Mouse (Mus musculus): ENCODE data around the gene P4ha1. TPM values are rescaled to one million over a fixed set of nuclear protein-coding genes. Genes with fewer than 3 reads are reported as not detected.
"Not testable (repeated sequence)": the region's sequence is repeated elsewhere in the genome, so short reads cannot be mapped to it uniquely, and the experiment has no call there.

Gene P4ha1
- total RNA-seq (2021), result 10 to 100 TPM; 34.4 to 37.9 TPM
- long read RNA-seq, experiment 1, full-length matches to known transcripts, result 38 of 42 reads
- long read RNA-seq, experiment 1, partial matches to known transcripts, result 2 of 42 reads
- long read RNA-seq, experiment 1, other reads (novel, unspliced or antisense), result 2 of 42 reads
- long read RNA-seq, experiment 2, full-length matches to known transcripts, result 28 of 32 reads
- long read RNA-seq, experiment 2, partial matches to known transcripts, result 2 of 32 reads
- long read RNA-seq, experiment 2, other reads (novel, unspliced or antisense), result 2 of 32 reads

GRCm38 (mm10) chr10:59323100-59323487 lies at the start of gene P4ha1:
Gene P4ha1 (plus strand): TSS chr10:59323296.
- peak; percentile 99 for DNase-seq

GRCm38 (mm10) chr10:59275745-59276144 lies 47.4 kb upstream of the P4ha1 start:
- no peak for DNase-seq

DNA sequence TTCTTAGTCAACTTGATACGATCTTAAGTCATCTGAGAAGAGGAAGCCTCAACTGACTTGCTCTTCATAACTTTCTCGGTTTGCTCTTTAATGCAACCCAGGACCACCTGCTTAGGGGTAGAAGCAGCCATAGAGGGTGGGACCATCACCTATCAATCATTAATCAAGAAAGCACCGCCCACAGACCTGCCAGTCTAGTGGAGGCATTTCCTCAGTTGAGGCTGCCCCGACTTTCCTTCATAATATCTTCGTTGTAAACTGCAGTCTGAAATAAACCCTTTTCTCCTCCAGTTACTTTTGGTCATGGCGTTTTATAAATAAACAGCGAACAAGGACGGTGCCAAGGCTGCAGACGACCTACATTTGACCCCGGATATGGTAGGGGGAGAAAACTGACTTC lies 46.0 kb upstream of the P4ha1 start:
- no peak for DNase-seq

DNA sequence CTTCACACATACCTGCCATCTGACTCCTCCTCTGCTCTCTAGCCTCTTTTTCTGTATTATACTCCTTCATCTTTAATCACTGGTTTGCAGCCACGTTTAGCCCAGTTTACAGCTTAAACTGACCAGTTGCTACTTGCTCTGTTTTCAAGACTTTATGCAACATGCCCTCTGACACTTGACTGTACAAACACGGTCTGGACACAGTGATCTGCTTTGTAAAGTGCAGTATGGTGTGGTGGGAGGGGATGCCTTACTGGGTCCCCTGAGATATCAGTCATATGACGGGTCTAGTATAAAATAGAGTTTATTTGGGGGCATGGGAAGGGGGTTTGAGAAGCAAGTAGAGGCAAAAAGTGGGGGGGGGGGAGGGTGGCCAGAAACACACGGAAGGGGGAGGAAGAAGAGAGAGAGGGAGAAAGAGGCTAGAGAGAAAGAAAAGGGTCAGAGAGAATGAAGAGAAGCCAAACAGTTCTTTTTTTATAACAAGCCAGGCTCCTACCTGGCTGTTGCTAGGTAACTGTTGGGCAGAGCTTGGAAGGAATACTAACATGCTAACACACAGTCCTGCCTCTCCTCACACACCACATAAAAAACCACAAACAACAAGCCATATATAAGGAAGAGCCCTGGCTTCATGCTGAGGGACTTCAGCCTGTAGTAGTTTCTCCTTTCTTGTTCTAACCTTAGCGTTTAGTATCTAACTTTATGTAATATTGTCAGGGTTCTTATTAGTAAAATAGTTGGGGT lies 45.2 kb upstream of the P4ha1 start:
- DNase-seq, result no peak

GRCm38 (mm10) chr10:59283164-59283563 lies 39.9 kb upstream of the P4ha1 start:
- no peak for DNase-seq

GRCm38 (mm10) chr10:59283749-59284148 lies 39.3 kb upstream of the P4ha1 start:
- no peak for DNase-seq

GRCm38 (mm10) chr10:59285530-59285929 lies 37.6 kb upstream of the P4ha1 start:
- DNase-seq, result no peak

GRCm38 (mm10) chr10:59287251-59287650 lies 35.8 kb upstream of the P4ha1 start:
- DNase-seq, result no peak

- DNase-seq, result no peak
Observed at GRCm38 (mm10) chr10:59287662-59288061, 35.4 kb upstream of the P4ha1 start.

GRCm38 (mm10) chr10:59289062-59289461 lies 34.0 kb upstream of the P4ha1 start:
- no peak for DNase-seq

DNA sequence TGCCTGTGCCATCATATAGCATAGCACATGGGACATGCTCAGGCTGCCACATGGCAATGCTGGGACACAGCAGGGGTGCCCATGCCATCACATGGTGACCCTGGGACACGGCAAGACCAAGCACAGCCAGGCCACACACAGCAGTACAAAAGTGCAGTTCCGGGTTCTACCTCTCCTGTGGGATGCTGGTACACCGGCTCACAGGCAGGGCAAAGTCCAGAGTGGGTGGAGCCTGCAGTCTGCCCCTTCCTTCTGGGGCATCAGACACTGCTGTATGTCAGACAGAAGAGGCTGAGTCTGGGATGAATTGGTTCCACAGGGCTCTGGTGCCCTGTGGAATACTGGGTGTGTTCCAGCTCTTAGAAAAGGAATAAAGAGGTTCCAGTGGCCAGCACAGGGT lies 31.6 kb upstream of the P4ha1 start:
- no peak for DNase-seq

GRCm38 (mm10) chr10:59292079-59292478 lies 31.0 kb upstream of the P4ha1 start:
- DNase-seq, result no peak

DNA sequence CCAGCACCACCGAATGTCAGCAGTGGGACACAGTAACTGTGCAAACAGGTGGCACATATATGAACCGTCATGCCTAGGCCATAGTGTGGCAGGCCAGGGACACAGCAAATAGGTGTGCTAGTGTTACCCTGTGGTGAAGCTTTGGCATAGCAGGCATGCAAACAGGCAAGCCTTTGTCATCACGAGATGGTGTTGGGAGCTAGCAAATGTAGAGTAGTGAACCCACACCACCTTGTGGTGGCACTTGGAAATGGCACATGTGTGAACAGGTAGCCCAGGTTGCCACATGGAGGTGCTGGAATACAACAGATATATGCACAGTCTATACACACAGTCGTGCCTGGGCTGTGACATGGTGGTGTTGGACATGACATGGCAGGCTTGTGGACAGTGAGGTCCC lies 30.5 kb upstream of the P4ha1 start:
- peak; percentile 70 for DNase-seq

DNA sequence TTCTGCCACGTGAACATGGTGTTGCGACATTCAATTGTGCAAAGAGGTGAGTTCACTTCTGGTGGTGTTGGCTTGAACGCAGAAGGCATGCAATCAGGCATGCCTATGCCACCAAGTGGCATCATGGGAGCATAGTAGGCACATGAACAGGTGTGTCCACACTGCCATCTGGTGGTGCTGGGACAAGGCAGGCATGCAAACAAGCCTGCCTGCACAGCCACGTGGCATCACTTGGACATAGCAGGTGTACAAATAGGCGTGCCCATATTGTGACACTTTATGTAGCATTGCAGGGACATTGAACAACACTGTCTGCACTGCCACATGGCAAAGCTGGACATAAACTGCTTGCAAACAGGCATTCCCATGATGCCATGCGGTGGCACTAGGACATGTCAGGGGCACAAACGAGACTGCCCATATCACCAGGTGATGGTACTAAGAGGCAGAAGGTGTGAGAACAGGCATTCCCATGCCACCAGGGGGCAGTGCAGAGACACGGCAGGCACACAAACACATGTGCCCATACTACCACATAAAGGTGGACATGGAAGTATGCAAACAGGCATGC lies 27.8 kb upstream of the P4ha1 start:
- peak; percentile 72 for DNase-seq

- DNase-seq, result peak; percentile 86
Observed at GRCm38 (mm10) chr10:59296261-59296660, 26.8 kb upstream of the P4ha1 start.

DNA sequence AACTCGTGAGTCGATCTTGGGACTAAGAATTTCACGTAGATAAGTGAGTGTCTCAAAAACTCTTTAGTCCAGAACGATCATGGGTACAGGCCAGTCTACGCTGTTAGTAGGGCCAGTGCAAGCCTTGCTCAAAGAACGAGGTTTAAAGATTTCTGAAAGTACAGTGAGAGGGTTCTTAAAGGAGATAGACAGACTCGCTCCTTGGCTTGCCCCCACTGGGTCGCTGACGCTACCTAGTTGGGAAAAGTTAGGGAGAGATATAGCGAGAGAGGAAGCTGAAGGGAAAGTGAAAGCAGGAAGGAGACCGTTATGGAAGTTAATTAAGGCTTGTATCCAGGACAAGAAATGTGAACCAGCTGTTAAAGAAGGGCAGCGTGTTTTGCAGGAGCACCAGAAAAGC lies 20.4 kb upstream of the P4ha1 start:
- not testable (repeated sequence) for DNase-seq

DNA sequence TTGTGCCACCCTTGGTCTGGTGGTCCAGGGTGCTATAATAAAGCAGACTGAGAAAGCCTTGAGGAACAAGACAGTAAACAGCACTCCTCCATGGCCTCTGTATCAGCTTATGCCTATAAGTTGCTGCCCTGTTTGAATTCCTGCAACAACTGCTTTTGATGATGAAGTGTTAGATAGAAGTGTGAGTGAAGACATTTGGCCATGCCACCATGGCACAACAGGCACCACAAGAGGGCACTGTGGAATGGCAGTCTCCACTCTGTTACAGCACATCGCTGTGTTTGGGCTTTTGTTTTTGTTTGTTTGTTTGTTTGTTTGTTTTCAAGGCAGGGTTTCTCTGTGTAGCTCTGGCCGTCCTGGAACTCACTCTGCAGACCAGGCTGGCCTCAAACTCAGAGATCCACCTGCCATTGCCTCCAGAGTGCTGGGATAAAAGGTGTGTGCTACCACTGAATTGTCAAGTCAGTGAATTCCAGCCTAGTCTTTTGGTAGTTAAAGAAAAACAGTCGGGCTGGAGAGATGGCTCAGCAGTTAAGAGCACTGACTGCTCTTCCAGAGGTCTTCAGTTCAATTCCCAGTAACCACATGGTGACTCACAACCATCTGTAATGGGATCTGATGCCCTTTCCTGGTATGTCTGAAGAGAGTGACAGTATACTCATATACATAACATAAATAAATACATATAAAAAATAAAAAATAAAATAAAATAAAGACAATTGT lies 13.9 kb upstream of the P4ha1 start:
- DNase-seq, result peak; percentile 43

DNA sequence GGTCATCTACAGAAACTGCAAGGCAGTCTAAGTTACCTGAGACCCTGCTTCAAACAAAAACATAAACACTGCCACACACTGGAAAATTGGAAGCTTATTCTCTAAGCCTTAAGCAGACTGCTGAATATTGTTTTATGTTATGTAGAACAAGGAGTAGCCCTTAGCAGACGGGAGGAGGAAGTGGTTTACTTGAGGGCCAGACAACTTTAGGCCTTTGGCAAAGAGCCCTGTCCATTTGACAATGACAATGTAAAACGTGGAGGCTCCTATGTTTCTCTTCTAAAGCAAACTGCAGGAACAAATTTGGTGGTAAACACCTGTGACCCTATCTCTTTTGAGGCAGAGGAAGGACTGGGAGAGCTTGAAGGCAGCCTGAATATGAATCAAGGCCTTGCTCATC lies 13.0 kb upstream of the P4ha1 start:
- DNase-seq, result no peak

DNA sequence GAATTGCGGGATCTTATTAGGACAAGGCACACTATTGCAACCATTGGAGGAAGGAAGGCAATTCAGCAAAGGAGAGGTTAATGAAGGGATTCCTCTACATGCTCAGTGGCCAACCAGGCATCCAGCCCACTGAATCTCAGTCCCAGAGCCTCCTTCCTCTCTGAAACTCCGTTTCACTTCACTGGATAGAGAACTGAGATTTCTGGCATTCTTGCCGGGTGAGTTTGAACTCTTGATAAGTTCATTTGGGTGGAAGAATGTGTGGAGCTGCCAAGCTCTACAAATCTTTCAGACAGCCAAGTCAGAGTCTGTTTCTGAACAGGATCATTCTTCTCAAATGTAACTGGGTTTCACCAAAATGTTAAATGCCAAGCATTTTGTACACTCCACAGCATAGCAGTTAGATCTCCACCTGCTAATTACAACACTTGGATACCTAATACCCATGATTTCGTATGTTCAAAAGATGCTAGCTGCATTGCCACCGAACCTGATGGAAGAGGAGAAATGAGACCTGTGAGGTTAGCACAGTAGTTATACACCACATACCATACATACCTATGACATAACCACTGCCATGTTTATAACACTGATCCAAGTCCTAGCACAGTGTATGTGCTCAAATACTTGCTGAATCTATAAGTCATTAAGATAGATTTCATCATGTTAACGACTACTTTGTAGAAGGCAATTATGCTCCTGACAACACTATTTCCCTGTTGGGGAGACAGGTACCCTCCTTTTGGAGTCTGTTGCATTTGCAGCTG lies 12.2 kb upstream of the P4ha1 start:
- DNase-seq, result peak; percentile 38

GRCm38 (mm10) chr10:59311881-59312280 lies 11.2 kb upstream of the P4ha1 start:
- no peak for DNase-seq

DNA sequence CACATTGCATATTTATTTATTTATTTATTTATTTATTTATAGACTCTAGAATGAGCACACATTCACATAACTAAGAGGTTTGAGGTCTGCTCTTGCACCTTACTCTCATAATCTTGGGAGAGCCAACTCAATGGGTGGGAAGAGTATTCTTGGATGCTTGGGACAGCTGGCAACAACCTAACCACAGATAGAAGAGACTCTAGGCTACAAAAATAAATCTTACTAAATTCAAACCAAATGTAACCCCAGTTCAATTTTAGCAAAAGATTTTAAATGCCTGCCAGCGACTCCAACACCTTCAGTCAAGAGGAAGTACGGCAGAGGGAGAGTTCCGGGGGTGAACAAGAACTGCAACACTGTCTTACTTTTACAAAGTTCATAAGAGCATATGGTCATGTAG lies 2.0 kb upstream of the P4ha1 start:
- DNase-seq, result no peak

- no peak for DNase-seq
Observed at GRCm38 (mm10) chr10:59322271-59322670, 825 bp upstream of the P4ha1 start.

All from gastrocnemius, postnatal 10 days (tissue).